Mouse (Mus musculus): ENCODE data around the gene Asb3. TPM values are rescaled to one million over a fixed set of nuclear protein-coding genes. Genes with fewer than 3 reads are reported as not detected.
"Not testable (repeated sequence)": the region's sequence is repeated elsewhere in the genome, so short reads cannot be mapped to it uniquely, and the experiment has no call there.

Asb3 gene
- polyA plus RNA-seq, 1 experiment from 2014 or later = 33.7 TPM

- ATAC-seq (ENCODE audit: low FRiP score); H3K27ac ChIP-seq (ENCODE audit: low read depth, low read length); H3K4me2 ChIP-seq (replicated peaks; ENCODE audit: low read depth, low read length); H3K27me3 ChIP-seq (ENCODE audit: control insufficient read depth, insufficient read depth, low read length); H3K4me3 ChIP-seq (ENCODE audit: low read depth, low read length); H3K4me1 ChIP-seq (replicated peaks; ENCODE audit: control insufficient read depth, insufficient read depth, low read length); H3K36me3 ChIP-seq (ENCODE audit: control insufficient read depth, insufficient read depth, low read length); DNase-seq (ENCODE audit: low spot score); H3K9me3 ChIP-seq (ENCODE audit: control insufficient read depth, low read length); H3K9ac ChIP-seq (ENCODE audit: low read depth, low read length): not testable (repeated sequence)
- WGBS = 76% methylated on average over 1 of the region's 1 CpGs
These were observed 253.2 kb downstream of the Asb3 start for GRCm38 (mm10) chr11:31138394-31138793.

Other genes with a start within 250 kb of the Asb3 start
- 12.4 and 14.6 TPM in 2 replicates for gene Acyp2, start 235.8 kb upstream of the Asb3 start, polyA plus RNA-seq (2014; fragmentation: Nextera tagmentation; extraction: Ambion mirVana)
- gene Psme4, start 113.7 kb upstream of the Asb3 start, polyA plus RNA-seq (2014; fragmentation: Nextera tagmentation; extraction: Ambion mirVana) = 36.8 and 48.5 TPM in 2 replicates
- gene Gpr75, start 58 bp upstream of the Asb3 start, polyA plus RNA-seq (2014; fragmentation: Nextera tagmentation; extraction: Ambion mirVana) = 1.2 and 1.7 TPM in 2 replicates
- gene Erlec1, start 68.9 kb downstream of the Asb3 start, polyA plus RNA-seq (2014; fragmentation: Nextera tagmentation; extraction: Ambion mirVana) = 9.1 and 13.2 TPM in 2 replicates
- gene Chac2, start 100.9 kb downstream of the Asb3 start, polyA plus RNA-seq (2014; fragmentation: Nextera tagmentation; extraction: Ambion mirVana) = 16.7 and 18.8 TPM in 2 replicates

All from hindbrain, embryonic 11.5 days (tissue).